Mouse (Mus musculus) limb, embryonic 10.5 days (tissue): Measurements from ENCODE around the gene Cald1. TPM values are rescaled to one million over a fixed set of nuclear protein-coding genes. Genes with fewer than 3 reads are reported as not detected.

Source experiments
- DNase-seq: peaks from one replicate; pipeline ENCODE4 v3.0.0-alpha.2; 2017; ENCODE audit warnings: low spot score
- H3K27ac ChIP-seq: fragments of 300-500 bp; sonication (generic); 2 replicates; pipeline ENCODE4 v1.5.1; 2016; ENCODE audit warnings: mild to moderate bottlenecking
- H3K27me3 ChIP-seq: fragments of 300-500 bp; sonication (generic); 2 replicates; pipeline ENCODE4 v1.6.1; 2016; ENCODE audit warnings: low read depth, mild to moderate bottlenecking; ENCODE audit not compliant: poor library complexity, severe bottlenecking
- H3K36me3 ChIP-seq: fragments of 300-500 bp; sonication (generic); 2 replicates; pipeline ENCODE4 v1.6.1; 2016; ENCODE audit warnings: mild to moderate bottlenecking, moderate library complexity
- H3K4me1 ChIP-seq: fragments of 300-500 bp; sonication (generic); 2 replicates; pipeline ENCODE4 v1.6.1; 2016
- H3K4me3 ChIP-seq: fragments of 300-500 bp; sonication (generic); 2 replicates; pipeline ENCODE4 v1.5.1; 2016; ENCODE audit warnings: mild to moderate bottlenecking, moderate library complexity
- H3K9me3 ChIP-seq: fragments of 300-500 bp; sonication (generic); replicated peaks from 2 replicates; pipeline ENCODE4 v1.6.1; 2016; ENCODE audit warnings: mild to moderate bottlenecking
- WGBS: fragments of 180-500 bp; shearing (Covaris S2); methylation state at CpG from one replicate; pipeline ENCODE4 v1.1.7; 2016; 5-methylcytosine and 5-hydroxymethylcytosine counted together
- polyA plus RNA-seq: library from polyadenylated mRNA; unstranded; fragments of >200 nt; fragmentation: Nextera tagmentation; extraction: Ambion mirVana; gene quantifications from 2 replicates; pipeline ENCODE4 v1.2.1, GENCODE M21; 2016

Gene Cald1
- polyA plus RNA-seq, result 89.4 and 131 TPM in 2 replicates

GRCm38 (mm10) chr6:34598121-34599065 lies at the start of gene Cald1:
Gene Cald1 (plus strand): TSS chr6:34598500.
- Histone ChIP-seq H3K36me3 (no peaks in the 10 kb centered on the region), H3K27me3 (no peaks in the 10 kb centered on the region), H3K9me3 (no peaks in the 10 kb centered on the region), H3K4me3 (peak within 1 kb of the TSS; percentile 40), H3K27ac (peak within 1 kb of the TSS; percentile 84), H3K4me1 (peaks cover 51% of the 10 kb centered on the region)
- 21% methylated on average over 16 of the region's 16 CpGs for WGBS
- DNase-seq, result peak; percentile 59

DNA sequence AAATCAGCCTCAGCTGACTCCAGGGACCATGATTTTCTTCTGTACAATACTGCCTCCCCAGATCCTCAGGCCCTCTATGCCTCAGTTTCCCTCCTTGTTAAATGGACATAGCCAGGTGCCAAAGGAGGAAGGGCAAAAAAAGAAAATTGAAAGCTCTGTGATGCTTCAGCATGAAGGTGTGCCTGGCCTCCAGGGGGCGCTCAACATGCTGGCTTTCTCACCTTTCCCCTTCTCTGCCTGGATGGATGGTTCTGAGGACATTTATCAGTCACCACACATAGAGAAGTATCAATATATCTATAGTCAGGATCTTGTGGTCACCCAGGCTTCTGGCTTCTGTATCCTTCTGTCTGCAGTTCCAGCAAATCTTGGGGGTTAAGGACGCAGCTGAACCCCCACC lies 49.3 kb upstream of the Cald1 start:
- H3K4me1 ChIP-seq, result peaks cover 10% of the 10 kb centered on the region
- H3K27ac ChIP-seq, result no peak overlapping the region
- no peaks in the 10 kb centered on the region for H3K9me3 ChIP-seq
- peak; percentile 78 for DNase-seq
- H3K27me3 ChIP-seq, result no peaks in the 10 kb centered on the region
- 41% methylated on average over 2 of the region's 2 CpGs for WGBS
- no peak overlapping the region for H3K4me3 ChIP-seq
- H3K36me3 ChIP-seq, result no peaks in the 10 kb centered on the region

DNA sequence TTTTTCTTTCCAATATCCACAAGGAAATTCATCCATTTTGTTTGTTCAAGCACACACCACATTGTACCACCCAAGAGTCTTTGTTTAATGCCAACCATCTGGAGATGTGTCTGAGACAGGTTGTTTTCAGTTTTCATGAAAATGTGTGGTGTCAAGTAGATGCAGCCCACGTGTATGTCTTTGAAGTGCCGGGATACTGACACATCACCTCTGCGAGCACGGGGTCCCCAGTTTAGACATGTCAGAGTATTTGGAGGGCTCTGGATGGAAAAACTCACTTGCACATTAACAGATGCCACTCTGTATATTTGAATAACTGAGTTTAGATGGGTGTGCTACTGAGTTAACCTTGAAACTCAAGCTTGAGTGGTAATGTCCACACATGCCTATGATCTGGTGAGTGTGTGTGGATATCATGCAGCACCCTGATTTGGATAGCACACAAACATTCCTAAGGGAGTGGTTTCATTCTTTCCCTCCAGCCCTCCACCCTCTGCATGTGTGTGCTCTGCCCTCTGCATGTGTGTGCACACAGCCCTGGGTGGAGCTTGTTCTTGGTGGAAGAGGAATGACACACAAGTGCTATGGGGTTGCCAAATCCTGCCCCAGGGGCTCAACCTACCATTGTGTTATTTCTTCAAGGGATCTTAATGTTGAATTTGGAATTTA lies 45.7 kb upstream of the Cald1 start:
- peaks cover 15% of the 10 kb centered on the region for H3K4me1 ChIP-seq
- H3K27me3 ChIP-seq, result no peaks in the 10 kb centered on the region
- H3K4me3 ChIP-seq, result no peak overlapping the region
- H3K36me3 ChIP-seq, result no peaks in the 10 kb centered on the region
- DNase-seq, result no peak
- H3K27ac ChIP-seq, result no peak overlapping the region
- H3K9me3 ChIP-seq, result no peaks in the 10 kb centered on the region
- WGBS, result 76% methylated on average over 4 of the region's 4 CpGs

- H3K27ac ChIP-seq, result no peak overlapping the region; the same call in 1 of the 2 replicates
- no peak overlapping the region for H3K4me3 ChIP-seq
- no peak for DNase-seq
- H3K9me3 ChIP-seq, result no peaks in the 10 kb centered on the region
- peaks cover 17% of the 10 kb centered on the region for H3K4me1 ChIP-seq
- 69% methylated on average over 9 of the region's 9 CpGs for WGBS
- no peaks in the 10 kb centered on the region for H3K36me3 ChIP-seq
- H3K27me3 ChIP-seq, result no peaks in the 10 kb centered on the region
These were observed 43.9 kb upstream of the Cald1 start for GRCm38 (mm10) chr6:34554291-34554997.

DNA sequence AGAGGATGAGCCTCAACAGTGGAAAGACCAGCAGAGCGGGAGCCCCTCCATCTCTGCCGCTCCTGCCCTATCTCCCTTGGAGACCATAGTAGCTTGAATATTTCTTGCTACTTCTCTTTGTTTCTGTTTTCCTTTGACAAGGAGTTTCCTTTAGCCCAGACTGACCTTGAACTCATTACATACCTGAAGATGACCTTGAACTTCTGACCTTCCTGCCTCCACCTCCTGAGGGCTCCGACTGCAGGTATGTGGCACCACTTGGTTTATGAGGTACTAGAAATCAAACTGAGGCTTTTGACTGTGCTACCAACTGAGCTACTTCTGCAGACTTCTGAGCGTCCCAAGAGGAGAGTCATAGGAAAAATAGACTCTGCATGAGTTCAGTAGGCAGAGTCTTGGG lies 38.8 kb upstream of the Cald1 start:
- H3K27ac ChIP-seq, result peak overlapping the region; percentile 50; the same call in 1 of the 2 replicates
- no peak for DNase-seq
- WGBS, result 64% methylated on average over 4 of the region's 4 CpGs
- no peak overlapping the region for H3K4me3 ChIP-seq
- H3K36me3 ChIP-seq, result no peaks in the 10 kb centered on the region
- H3K4me1 ChIP-seq, result peaks cover 21% of the 10 kb centered on the region
- H3K9me3 ChIP-seq, result no peaks in the 10 kb centered on the region
- H3K27me3 ChIP-seq, result no peaks in the 10 kb centered on the region

DNA sequence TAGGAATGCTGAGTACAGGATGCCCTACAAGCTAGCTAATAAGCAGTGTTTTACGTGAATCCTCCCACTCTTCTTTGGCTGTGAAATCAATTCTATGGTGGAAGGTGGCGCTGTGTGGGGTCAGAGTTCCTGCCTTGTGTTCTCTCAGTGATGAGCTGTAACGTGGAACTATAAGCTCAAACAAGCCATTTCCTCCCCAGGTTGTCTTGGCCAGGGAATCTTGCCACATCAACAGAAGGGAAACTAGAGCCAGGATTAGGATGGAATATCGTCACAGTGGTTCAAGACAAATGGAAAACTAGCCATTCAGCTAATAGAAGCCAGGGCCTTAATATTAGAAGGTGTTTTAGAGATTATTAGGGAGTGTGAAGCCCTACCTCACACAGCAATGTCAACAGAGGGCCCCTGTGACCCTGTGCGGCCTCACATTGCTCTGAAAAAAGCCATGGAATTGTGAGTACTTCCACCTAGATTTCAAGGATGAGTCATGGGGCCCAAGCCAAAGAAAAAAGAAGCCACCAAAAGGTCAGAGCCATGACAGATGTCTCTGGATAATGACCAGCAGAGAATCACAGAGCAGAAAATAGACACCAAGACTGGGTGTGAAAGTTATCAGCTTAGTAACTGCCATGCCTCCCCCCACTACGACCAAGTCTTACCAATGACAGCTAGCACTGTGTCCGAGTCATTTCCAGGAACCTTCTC lies 33.0 kb upstream of the Cald1 start:
- no peak overlapping the region for H3K27ac ChIP-seq
- no peaks in the 10 kb centered on the region for H3K36me3 ChIP-seq
- H3K9me3 ChIP-seq, result no peaks in the 10 kb centered on the region
- 71% methylated on average over 7 of the region's 7 CpGs for WGBS
- no peak for DNase-seq
- H3K4me1 ChIP-seq, result no peaks in the 10 kb centered on the region
- no peaks in the 10 kb centered on the region for H3K27me3 ChIP-seq
- no peak overlapping the region for H3K4me3 ChIP-seq

DNA sequence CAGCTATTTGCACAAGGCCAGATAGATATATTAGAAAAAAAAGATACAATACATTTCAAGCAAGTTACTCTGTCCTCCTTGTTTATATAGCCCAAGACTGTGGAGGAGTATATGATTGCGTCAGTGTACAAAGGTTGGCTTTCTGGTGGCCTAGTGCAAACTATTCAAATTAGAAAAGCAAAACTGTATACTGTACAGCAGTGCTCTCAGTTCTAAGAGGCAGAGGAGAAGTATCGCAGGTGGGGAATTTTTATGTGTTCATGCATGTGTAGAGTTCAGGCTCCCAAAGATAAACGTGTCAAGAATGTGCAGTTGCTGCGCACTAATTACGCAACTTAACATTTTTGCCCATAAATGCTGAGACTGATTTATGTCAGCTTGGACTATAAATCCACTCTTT lies 31.0 kb upstream of the Cald1 start:
- no peak for DNase-seq
- Histone ChIP-seq H3K36me3 (no peaks in the 10 kb centered on the region), H3K4me1 (no peaks in the 10 kb centered on the region), H3K9me3 (no peaks in the 10 kb centered on the region), H3K27ac (no peak overlapping the region), H3K27me3 (no peaks in the 10 kb centered on the region), H3K4me3 (no peak overlapping the region)
- WGBS, result 88% methylated on average over 5 of the region's 5 CpGs

DNA sequence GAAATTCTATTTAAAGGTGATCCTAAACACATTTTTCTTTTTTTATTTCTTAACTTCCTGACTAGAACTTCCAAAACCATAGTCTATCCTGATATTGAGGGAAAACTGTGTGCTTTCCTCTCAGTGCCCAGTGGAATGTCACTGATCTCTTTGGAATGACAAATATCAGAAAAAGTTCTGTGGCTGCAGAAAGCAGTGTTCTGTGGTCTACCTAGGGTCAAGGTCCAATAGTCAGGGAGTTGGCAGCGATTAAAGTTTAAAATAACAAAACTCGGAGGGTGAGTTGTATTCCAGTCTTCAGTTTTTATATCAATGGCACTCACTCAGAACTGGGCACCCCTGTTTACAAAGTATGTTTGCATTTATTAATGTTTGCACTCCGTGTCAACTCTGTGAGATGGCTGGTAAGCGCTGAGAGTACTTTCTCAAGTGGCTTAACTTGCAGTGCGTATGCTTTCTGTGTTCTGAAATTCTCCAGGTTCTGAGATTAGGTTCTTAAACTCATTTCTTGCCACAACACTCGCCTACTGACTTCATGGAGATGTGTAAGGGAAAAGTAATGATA lies 18.7 kb upstream of the Cald1 start:
- H3K4me3 ChIP-seq, result no peak overlapping the region
- no peaks in the 10 kb centered on the region for H3K9me3 ChIP-seq
- no peaks in the 10 kb centered on the region for H3K27me3 ChIP-seq
- peaks cover 4% of the 10 kb centered on the region; the same call in 1 of the 2 replicates for H3K4me1 ChIP-seq
- H3K27ac ChIP-seq, result no peak overlapping the region
- WGBS, result 94% methylated on average over 6 of the region's 6 CpGs
- DNase-seq, result no peak
- H3K36me3 ChIP-seq, result no peaks in the 10 kb centered on the region

DNA sequence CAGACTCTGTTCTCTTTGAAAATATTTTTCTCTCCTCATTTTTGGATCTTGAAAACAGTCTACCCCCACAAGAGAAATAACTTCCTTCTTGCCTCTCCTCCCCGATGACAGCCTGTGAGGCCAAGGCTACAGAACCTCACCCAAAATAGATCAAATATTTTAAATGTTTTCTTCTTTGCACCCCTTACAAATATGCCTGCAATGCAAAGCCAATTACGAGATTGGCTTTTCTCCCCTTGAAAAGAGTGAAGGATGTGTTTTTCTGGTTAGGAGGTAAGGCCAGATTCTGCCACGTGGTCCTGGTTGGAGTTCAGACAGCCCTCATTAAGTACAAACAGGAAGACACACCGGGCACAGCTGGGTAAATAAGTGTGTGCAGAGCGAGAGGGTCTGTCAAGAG lies 14.9 kb upstream of the Cald1 start:
- Histone ChIP-seq H3K27ac (no peak overlapping the region), H3K4me3 (no peak overlapping the region), H3K27me3 (no peaks in the 10 kb centered on the region), H3K9me3 (no peaks in the 10 kb centered on the region), H3K4me1 (peaks cover 4% of the 10 kb centered on the region; the same call in 1 of the 2 replicates), H3K36me3 (no peaks in the 10 kb centered on the region)
- DNase-seq, result no peak
- WGBS, result 64% methylated on average over 5 of the region's 5 CpGs

- Histone ChIP-seq H3K27ac (no peak overlapping the region), H3K36me3 (no peaks in the 10 kb centered on the region), H3K27me3 (no peaks in the 10 kb centered on the region), H3K4me3 (no peak overlapping the region), H3K4me1 (peaks cover 4% of the 10 kb centered on the region; the same call in 1 of the 2 replicates), H3K9me3 (no peaks in the 10 kb centered on the region)
- DNase-seq, result no peak
- 74% methylated on average over 4 of the region's 4 CpGs for WGBS
These were observed 10.2 kb upstream of the Cald1 start for GRCm38 (mm10) chr6:34588066-34588465.

- no peaks in the 10 kb centered on the region for H3K4me1 ChIP-seq
- H3K9me3 ChIP-seq, result no peaks in the 10 kb centered on the region
- no peaks in the 10 kb centered on the region for H3K27me3 ChIP-seq
- no peaks in the 10 kb centered on the region for H3K36me3 ChIP-seq
- DNase-seq, result no peak
- WGBS, result 95% methylated on average over 9 of the region's 9 CpGs
- no peak overlapping the region for H3K4me3 ChIP-seq
- H3K27ac ChIP-seq, result no peak overlapping the region
These were observed 7.6 kb upstream of the Cald1 start for GRCm38 (mm10) chr6:34590716-34591115.

GRCm38 (mm10) chr6:34593353-34593752 lies 4.9 kb upstream of the Cald1 start:
- no peak for DNase-seq
- H3K27ac ChIP-seq, result no peak overlapping the region
- no peaks in the 10 kb centered on the region for H3K27me3 ChIP-seq
- H3K9me3 ChIP-seq, result no peaks in the 10 kb centered on the region
- 89% methylated on average over 1 of the region's 1 CpGs for WGBS
- H3K36me3 ChIP-seq, result no peaks in the 10 kb centered on the region
- H3K4me1 ChIP-seq, result peaks cover 11% of the 10 kb centered on the region
- H3K4me3 ChIP-seq, result no peak overlapping the region
